Mouse (Mus musculus) gastrocnemius, adult 8-10 months (tissue): ENCODE measurements around the gene Elmo1. TPM values are rescaled to one million over a fixed set of nuclear protein-coding genes. Genes with fewer than 3 reads are reported as not detected.
"Not testable (repeated sequence)": the region's sequence is repeated elsewhere in the genome, so short reads cannot be mapped to it uniquely, and the experiment has no call there.

ENCODE experiments used
- DNase-seq, 2 experiments: peaks; one replicate each; pipeline ENCODE4 v3.0.0; 2022; ENCODE audit warnings: low spot score in 2 of 2
- total RNA-seq, 4 experiments: library from RNA; stranded (reverse); gene quantifications; 2 replicates each; pipeline ENCODE4 v1.2.4; 2022

Gene Elmo1
- total RNA-seq, 4 experiments from 2014 or later: 1.3 to 3.7 (median 2.4) TPM

DNA sequence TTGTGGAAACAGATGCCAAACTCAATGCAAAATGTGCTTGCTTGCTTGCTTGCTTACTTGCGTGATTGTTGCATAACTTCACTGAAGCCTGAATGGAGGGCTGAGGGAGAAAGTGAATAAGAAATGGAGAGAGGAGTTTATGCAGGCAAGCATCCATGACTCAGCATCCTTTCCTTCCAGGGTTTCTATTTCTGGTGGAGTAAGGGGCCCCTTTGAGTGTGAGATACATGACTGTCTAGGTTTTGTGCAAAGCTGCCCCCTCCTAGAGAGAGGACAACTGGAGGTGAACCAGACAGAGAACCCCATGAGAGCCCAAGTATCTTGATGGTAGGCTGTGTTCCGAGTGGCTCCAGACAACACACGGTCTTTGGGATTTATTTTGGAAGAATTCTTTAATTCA is 508.2 kb downstream of the Elmo1 start:
- DNase-seq: no peak

DNA sequence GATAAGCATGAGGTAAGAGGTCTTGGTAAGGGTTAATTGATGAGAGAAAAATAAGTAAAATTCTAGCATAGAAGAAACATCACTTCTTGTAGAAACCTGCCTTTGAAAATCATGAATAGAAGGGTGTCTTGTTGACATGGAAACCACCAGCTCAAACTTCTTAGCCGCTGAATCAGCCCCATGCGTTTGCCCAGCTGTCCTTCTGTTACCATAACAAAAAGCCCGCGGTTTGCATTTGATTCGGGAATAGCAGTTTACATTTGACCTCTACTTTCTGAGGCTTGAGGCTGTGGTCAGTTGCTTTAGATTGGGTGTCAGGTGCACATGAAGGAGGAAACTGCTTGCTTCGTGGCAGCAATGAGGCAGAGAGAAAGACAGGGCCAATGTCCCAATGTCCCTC is 509.9 kb downstream of the Elmo1 start:
- no peak for DNase-seq

DNA sequence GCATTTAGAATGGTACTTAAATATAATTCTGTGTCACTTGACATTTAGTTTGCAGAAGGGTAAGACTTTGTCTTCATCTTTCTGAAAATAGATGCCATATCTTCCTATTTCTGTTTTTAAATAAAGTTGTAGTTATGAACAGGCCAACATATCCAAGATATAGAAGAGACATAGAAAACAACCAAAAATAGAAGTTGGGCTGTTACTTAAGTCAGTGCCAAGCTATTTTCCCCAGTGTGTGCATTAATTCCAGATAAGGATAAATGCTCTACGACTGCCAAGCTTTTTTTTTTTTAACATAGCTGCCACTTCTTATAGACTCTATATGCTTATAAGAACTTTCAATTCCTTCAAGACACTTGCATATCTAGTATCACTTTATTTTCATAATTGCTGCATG is 511.0 kb downstream of the Elmo1 start:
- DNase-seq: no peak

DNA sequence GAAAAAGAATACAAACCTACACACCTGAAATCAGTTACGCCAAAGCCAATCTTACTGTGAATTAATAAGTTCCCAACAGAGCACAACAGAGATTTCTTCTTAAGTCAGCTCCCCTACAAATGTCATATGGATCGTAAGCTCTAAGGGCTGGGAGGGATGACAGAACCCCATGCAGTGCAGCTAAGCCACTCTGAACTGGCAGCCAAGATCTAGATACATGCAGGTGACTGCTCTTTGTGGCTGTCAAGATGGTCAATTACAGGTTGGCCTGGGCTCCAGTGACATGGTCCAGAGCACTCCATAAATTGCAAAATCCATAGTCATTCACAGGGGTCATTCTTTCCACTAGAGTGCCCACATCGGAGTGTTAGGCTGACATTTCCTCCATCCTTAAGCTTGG is 516.5 kb downstream of the Elmo1 start:
- DNase-seq: no peak

DNA sequence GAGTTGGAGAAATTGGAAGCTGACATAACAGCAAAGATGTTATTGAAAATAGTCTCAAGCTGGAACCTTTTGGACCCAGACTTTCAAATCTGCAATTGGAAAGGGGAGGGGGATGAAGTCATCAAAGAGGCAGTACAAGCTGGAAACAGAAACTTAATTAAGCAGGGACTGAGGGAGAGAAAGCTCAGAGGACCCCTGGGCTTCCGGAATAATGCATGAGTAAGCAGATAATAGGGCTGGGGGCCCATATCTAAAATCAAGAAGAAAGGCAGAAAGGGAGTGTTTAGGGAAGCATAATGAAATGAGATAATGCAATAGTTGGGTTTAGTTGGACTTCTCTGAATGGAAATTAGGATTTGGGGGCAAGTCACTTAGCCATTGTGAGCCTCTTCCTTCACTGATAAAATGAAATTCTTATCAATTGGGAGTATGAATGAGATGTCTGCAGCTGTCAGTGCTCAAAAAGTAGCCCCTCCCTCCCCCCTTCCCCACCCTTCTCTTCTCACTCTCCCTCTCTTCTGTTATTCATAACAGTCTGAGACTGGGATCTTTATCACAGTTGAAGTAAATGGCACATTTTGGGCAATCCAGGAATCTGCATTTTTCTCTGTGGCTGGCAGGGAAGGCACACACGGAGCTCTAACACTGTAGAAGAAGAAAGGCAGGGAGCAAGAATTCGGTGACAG is 518.8 kb downstream of the Elmo1 start:
- no peak for DNase-seq

DNA sequence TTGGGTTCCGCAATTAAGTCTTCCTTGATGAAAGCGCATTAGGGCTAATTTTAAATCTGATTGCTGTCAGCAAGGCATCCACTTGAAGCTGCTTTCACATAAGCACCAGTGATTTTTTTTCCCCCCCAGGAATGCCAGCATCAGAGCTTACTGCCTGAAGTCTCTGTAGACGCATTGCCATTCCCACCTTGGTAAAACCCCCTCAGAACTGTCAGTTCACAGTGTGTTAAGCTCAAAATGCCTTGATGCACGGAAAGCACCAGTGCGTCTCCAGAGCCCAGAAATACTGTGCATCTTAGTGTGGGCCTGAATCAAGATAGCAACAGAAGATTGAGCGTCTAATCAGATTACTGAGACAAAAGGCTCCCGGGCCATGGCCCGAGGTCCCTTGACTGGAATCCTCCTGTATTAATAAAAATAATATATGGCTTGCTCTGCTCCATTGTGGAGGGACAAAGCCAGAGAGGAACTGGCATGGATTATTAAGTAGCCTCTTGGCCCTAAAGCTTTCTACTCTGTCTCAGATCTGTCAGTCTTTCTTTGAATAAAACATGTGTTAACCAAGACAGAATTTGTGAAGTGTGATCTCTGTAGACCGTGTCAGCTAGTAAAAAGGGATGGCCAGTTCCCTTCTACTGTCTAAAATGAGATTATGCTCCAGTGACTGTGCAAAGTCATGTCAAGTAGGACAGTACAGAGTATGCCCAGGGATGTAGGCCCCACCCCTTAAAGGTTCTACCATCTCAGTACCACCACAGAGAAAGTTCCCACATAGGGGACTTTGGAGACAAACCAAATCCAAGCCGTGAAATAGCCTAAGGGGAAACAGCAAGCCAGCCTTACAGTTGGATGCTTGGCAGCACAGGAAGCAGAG is 525.4 kb downstream of the Elmo1 start:
- no peak for DNase-seq

DNA sequence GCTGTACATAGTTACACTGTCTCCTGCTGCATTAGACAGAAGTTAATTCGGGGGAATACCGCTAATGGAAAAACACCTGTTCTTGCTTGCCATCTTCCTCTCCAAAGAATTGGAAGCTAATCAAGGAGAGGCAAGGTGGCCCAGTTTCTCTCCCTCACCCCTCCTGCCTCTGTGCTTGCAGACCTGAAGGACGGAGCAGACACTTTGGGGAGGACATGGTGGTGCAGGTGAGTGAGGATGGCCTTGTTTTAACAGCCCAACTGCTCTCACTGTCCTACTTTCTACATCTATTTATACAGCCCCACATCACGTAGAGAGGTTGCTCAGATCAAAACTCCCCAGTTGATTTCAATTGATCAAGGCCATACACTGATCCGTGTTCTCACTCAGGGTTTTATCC is 529.5 kb downstream of the Elmo1 start:
- DNase-seq: no peak

DNA sequence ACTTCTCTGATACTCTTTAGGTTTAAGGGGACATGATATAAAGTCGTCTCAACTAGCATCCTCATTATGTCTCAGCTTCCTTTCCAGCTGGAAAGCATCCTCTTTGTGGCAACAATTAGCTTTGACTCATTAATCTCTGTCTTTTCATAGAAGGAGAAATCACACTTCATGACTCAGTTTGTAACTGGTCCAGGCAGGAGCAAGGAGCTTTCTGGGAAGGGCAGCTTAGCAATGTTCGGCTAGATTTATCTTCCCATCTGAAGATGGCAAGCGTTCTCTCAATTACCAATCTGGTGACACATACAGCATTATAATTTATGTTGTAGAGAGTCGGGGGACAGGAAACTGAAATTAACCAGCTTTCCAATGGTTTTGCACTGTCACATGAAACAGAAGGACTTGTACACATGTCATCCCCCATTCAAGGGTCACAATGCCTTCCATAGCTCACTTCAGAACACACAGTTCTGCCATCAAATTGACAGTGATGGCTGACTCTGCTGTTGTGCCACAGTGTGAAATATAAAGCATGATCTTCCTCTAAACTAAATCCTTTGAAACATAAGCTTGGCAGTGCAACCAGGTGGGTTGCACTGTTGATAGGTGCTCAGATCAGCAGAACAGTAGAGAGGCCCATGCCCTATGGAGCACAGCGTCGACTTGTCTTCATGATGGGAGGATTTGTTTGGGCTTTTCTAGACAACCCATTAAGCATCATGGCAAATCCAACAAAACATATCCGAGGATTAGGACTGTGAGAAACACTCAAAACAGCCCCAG is 532.9 kb downstream of the Elmo1 start:
- no peak for DNase-seq

DNA sequence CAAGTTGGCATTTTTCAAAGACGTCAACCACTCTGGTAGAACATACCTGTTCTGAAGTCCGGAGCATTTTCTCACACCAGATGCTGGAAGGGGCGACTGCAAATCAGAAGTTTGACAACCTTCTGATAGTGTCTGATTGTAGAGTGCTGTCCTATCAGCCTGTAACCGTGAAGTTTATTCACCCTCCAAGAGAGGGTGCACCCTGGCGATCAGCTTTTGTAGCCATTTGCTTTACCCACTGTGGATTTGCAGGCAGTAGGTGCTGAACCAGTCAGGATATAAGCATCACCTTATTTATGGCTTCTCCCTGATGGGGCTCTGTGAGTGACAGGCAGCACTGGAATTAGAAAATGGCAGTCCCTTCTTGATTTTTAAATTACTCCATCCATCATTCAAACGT is 537.4 kb downstream of the Elmo1 start:
- DNase-seq: no peak

DNA sequence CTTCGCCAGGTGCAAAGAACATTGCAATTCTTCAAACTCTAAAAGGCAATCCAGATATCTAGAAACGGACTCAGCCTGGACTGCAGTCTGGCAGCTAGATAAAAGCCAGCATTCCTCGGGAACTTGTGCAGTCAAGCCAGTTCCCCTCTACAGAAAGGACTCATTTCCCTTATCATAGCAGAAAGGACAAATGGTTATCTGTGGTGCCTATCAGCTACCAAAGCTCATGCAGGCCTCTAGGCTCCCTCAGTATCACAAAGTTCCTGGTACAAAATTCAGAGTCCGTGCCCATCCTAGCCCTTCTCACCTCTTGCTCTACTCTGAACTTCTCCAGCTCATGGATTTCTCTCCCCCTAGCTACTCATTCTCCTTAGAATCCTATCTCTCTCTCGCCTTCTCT is 542.1 kb downstream of the Elmo1 start:
- no peak for DNase-seq

DNA sequence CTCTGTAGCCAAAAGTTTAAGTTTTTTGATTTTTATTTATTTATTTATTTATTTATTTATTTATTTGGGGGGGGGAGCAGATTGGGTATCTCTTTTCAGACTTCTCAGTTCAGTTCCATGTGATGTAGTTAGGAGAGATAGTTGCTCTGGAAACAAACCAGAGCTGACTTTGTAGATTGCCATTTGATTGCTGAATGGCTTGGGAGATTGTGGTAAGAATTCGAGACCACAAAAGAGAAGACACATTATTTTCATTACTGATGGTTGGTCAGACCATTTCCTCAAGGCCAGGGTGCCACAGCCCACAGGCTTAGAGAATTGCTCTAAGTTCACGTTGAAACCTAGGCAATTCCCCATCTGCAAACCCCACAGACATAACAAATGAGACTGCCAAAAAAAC is 544.3 kb downstream of the Elmo1 start:
- DNase-seq: not testable (repeated sequence)

DNA sequence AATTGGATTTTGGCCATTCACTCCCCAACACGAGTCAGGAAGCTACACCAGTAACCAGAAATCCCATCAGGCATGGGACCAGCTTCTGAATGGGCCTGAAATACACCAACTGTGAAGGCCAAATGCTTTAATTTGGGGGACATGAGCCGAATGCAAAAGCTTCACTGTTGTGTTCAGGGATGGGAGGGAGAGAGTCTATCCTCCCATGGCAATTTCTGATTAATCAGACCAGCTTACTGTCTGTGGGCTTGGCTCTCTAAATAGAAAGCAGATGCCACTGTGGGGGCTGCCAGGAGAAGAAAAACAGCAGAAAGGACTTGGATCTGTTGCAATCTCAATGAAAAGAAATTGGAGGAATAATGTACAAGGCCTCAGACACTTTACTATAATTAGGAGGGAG is 545.2 kb downstream of the Elmo1 start:
- DNase-seq: no peak
